In genomic region chr11:25855794-25856193, GRCm38 (mm10) we compare ENCODE assay signal across 12 mouse cellular contexts.
DNase-seq lines count a peak whose midpoint lies in the region; ATAC-seq and TF ChIP-seq lines count a peak whose summit lies in the region.
"Had no signal": no experiment of that assay in that cellular context is flagged by ENCODE, and none has a peak within 500 bp of the region (broad histone marks: within the 10 kb centered on the region; RNA-seq: fewer than 3 reads in every experiment).

No protein-coding gene starts in this region.

- no peak for DNase-seq in layer of hippocampus, adult 2 months (ENCODE audit: low spot score in 2 of 2)
- no peak for DNase-seq in layer of hippocampus, adult 9-10 months (ENCODE audit: low spot score)
- peak; percentile 33 for DNase-seq in embryonic facial prominence, embryonic 14.5 days (ENCODE audit: low spot score)
- no peak for DNase-seq in frontal cortex, postnatal 36 days (ENCODE audit: low spot score in 2 of 2)
- DNase-seq in cerebellum, adult 11 months: no peak
- DNase-seq in thymus, postnatal 4 days: no peak
- DNase-seq: liver, embryonic 13.5 days had no signal

- H3K9me3 ChIP-seq in embryonic facial prominence, embryonic 14.5 days (ENCODE audit: control insufficient read depth, low read length): no peaks in the 10 kb centered on the region
- H3K9me3 ChIP-seq in hindbrain, embryonic 15.5 days: no peaks in the 10 kb centered on the region
- H3K9me3 ChIP-seq in neural tube, embryonic 13.5 days: no peaks in the 10 kb centered on the region
- H3K9me3 ChIP-seq: heart, embryonic 10.5 days; liver, embryonic 13.5 days had no signal

- WGBS in embryonic facial prominence, embryonic 14.5 days: 45% methylated on average over 9 of the region's 9 CpGs
- 24% methylated on average over 9 of the region's 9 CpGs for WGBS in hindbrain, embryonic 15.5 days
- 33% methylated on average over 9 of the region's 9 CpGs for WGBS in neural tube, embryonic 13.5 days

- no peaks in the 10 kb centered on the region for H3K4me1 ChIP-seq in embryonic facial prominence, embryonic 14.5 days (ENCODE audit: control insufficient read depth, insufficient read depth, low read length)
- H3K4me1 ChIP-seq in hindbrain, embryonic 15.5 days (replicated peaks): peaks cover 38% of the 10 kb centered on the region
- peaks cover 45% of the 10 kb centered on the region for H3K4me1 ChIP-seq in neural tube, embryonic 13.5 days (replicated peaks)
- H3K4me1 ChIP-seq: heart, embryonic 10.5 days; liver, embryonic 13.5 days had no signal

- no peak overlapping the region for H3K4me3 ChIP-seq in layer of hippocampus, adult 2 months
- no peak overlapping the region for H3K4me3 ChIP-seq in embryonic facial prominence, embryonic 14.5 days (ENCODE audit: low read depth, low read length)
- no peak overlapping the region for H3K4me3 ChIP-seq in hindbrain, embryonic 15.5 days
- no peak overlapping the region for H3K4me3 ChIP-seq in neural tube, embryonic 13.5 days
- H3K4me3 ChIP-seq: heart, embryonic 10.5 days; liver, embryonic 13.5 days had no signal

- no peak for ATAC-seq in embryonic facial prominence, embryonic 14.5 days (ENCODE audit: low read depth)
- no peak for ATAC-seq in hindbrain, embryonic 15.5 days (ENCODE audit: low FRiP score, low read depth)
- ATAC-seq in neural tube, embryonic 13.5 days (ENCODE audit: low read depth): no peak
- ATAC-seq: CD4-positive, CD25-positive, alpha-beta regulatory T cell, adult 4 months had no signal

- H3K27me3 ChIP-seq in embryonic facial prominence, embryonic 14.5 days (replicated peaks; ENCODE audit: control insufficient read depth, insufficient read depth, low read length): no peaks in the 10 kb centered on the region
- H3K27me3 ChIP-seq in hindbrain, embryonic 15.5 days: no peaks in the 10 kb centered on the region
- H3K27me3 ChIP-seq in neural tube, embryonic 13.5 days: no peaks in the 10 kb centered on the region
- H3K27me3 ChIP-seq: liver, embryonic 13.5 days had no signal

- no peaks in the 10 kb centered on the region for H3K36me3 ChIP-seq in embryonic facial prominence, embryonic 14.5 days (ENCODE audit: control insufficient read depth, insufficient read depth, low read length)
- no peaks in the 10 kb centered on the region for H3K36me3 ChIP-seq in hindbrain, embryonic 15.5 days
- H3K36me3 ChIP-seq in neural tube, embryonic 13.5 days: no peaks in the 10 kb centered on the region
- H3K36me3 ChIP-seq: heart, embryonic 10.5 days; liver, embryonic 13.5 days had no signal

- peak overlapping the region; percentile 22 for H3K4me2 ChIP-seq in embryonic facial prominence, embryonic 14.5 days (ENCODE audit: low read depth, low read length)
- peak overlapping the region; percentile 39 for H3K4me2 ChIP-seq in hindbrain, embryonic 15.5 days
- H3K4me2 ChIP-seq in neural tube, embryonic 13.5 days: peak overlapping the region; percentile 36
- H3K4me2 ChIP-seq: liver, embryonic 13.5 days had no signal

- no peak for TF ChIP-seq CTCF in layer of hippocampus, adult 2 months (conservative IDR thresholded peaks at IDR 0.05)

- no peak overlapping the region for H3K9ac ChIP-seq in embryonic facial prominence, embryonic 14.5 days (ENCODE audit: low read depth, low read length)
- H3K9ac ChIP-seq in hindbrain, embryonic 15.5 days: peak overlapping the region; percentile 29; the same call in 1 of the 2 replicates
- peak overlapping the region; percentile 26; the same call in 1 of the 2 replicates for H3K9ac ChIP-seq in neural tube, embryonic 13.5 days
- H3K9ac ChIP-seq: liver, embryonic 13.5 days had no signal

- peak overlapping the region; percentile 96 for H3K27ac ChIP-seq in layer of hippocampus, adult 2 months
- no peak overlapping the region for H3K27ac ChIP-seq in embryonic facial prominence, embryonic 14.5 days (replicated peaks; ENCODE audit: low read depth, low read length)
- H3K27ac ChIP-seq in hindbrain, embryonic 15.5 days (replicated peaks): peak overlapping the region; percentile 82
- peak overlapping the region; percentile 84 for H3K27ac ChIP-seq in neural tube, embryonic 13.5 days (replicated peaks)
- H3K27ac ChIP-seq: heart, embryonic 10.5 days; kidney, postnatal 0 days; liver, embryonic 13.5 days had no signal
